Mouse (Mus musculus) NIH3T3 (cell line): ENCODE data around the gene Rfxank.

Source experiments
- DNase-seq: peaks from one replicate; pipeline ENCODE4 v3.0.0-alpha.2; 2012; ENCODE audit warnings: low read depth

Gene Rfxank

DNA sequence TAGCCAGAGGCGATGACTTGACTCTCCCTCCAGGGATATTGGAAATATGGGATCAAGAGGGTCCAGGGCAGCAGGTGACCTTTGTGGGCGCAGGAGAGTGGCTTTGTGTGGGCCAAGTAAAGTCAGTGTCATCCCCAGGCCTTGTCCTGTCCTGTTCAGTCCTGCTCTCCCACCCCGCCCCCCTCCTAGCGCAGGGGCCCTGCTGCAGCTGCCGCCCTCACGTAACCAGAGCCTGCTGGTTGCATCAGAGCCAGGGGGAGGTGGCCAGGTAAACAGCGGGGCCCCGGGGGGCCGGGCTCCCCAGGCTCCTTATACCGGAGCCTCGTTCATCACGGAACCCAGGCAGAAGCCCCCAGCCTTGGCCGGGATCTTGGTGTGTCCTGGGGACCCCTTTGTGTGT, 11.2 kb upstream of the Rfxank start:
- no peak for DNase-seq

DNA sequence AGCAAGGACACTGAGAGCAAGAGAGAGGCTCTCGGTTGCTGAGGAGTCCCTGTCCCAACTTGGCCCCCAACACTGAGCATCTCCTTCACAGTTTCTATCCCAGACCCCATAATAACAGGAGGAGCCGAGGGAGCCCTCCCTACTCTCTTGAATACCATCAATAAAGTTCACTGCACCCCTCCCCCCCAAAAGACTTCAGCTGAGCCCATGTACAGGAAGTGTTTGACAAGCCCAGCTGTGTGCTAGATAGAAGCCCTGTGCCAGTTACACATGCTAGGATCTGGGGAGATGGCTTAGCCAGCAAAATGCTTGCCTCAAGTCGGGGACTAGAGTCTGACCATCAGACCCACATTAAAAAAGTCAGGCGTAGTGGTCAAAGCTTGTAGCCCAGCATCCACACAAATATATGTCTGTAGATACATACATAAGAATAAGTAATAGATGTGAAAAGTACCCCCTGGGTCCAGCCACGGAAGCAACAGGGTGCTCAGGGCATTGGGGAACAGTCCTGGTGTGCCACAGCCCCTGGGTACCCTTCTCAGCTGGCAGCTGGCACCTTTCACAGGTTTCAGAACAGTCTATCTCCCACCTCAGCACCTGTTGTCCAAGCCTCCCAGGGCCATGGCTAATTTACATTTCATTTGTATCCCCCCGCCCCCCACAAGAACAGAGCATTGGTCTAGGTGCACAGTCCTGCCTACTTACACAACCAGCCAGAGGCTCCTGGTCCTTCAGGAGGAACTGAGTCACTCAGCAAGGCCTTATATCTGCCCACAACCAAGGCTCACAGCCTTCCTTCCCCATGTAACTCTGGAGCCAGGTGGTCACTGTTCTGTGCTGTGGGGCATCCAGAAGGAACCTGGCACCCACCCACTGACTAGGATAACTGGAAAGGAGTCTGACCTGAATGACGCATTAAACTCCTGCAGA, 9.0 kb upstream of the Rfxank start:
- DNase-seq, result no peak

DNA sequence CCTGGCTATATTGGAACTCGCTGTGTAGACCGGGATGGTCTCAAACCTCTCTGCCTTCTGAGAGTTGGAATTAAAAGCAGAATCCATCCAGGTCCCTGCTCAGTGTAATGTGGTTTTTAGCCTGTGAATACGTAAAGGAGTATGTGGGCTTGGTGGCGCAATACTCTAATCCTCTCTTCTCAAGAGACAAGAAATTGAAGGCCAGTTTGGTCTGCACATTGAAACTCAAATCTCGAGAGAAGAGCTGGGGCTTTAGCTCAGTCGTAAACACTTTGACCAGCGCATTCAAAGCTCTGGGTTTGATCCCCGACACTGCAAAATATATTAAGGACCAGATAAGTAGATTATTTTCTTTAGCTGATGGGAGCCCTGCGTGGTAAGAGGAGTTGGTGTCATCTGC, 1.0 kb upstream of the Rfxank start:
- DNase-seq, result peak; percentile 56

DNA sequence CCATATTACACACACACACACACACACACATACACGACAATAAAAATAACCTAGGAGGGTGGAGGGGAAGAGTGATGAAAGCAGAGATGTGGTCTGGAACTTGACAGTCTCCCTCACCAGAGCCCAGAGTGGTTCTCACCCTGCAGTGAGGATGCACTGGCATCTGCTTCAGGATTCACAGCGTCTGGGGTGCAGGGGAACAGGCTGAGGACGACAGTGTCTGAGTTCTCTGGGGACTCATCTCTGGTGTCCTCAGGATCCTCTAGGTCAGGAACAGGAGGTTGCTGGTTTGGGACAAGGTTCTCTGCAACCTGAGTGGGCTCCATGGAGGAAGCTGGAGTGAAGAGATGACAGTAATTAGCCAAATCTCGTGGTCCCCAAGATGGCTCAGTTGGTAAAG, 1.1 kb downstream of the Rfxank start:
- no peak for DNase-seq

DNA sequence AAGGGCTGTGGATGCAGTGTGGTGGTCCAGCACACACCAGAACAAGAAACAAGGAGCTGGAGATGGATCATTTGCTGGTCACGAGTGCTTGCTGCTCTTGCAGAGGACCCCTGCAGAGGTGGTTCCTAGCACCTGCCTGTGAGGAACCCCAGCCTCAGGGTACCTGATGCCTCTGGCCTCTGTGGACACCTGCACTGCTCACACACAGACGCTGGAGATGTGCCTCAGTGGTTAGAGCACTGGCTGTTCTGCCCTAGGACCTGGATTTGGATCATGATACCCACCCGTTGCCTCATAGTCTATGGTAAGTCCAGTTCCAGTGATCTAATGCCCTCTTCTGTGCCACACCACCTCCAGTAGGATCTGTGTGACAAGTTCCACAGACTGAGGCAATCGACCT, 2.4 kb downstream of the Rfxank start:
- DNase-seq, result no peak

DNA sequence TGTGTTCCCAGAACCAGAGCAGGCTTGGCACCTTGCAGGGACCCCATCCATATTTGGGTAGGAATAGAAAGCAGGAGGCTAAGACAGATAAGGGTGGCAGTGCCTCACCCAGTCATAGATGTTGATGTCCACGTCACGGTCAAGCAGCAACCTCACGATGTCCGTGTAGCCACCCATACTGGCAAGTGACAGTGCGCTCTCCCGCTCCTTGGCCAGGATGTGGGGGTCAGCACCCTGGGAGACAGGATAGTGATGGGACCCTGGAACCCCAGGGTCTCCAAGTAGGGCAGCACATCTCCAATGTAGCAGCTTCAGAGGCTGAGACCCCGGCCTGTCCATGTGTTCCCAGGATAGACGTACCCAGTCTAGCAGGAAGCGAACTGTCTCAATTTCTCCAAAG, 4.0 kb downstream of the Rfxank start:
- no peak for DNase-seq

DNA sequence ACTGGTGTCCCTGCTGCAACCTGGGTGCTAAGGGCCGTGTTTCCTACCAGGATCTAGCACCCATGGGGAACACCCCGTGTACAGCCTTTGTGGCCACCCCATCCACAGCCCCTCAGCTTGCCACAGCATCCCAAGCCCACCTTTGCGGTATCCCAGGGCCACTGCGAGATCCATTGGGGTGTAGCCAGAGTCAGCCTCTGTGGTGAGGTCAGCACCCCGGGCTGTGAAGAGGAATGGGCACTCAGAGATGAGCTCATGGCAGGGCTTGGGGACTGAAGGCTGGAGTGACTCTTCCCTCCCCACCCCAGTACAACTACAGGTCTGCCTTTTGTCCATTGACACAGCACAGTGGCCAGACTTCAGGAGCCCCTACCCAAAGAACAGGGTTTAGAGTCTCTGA, 4.9 kb downstream of the Rfxank start:
- DNase-seq, result no peak

DNA sequence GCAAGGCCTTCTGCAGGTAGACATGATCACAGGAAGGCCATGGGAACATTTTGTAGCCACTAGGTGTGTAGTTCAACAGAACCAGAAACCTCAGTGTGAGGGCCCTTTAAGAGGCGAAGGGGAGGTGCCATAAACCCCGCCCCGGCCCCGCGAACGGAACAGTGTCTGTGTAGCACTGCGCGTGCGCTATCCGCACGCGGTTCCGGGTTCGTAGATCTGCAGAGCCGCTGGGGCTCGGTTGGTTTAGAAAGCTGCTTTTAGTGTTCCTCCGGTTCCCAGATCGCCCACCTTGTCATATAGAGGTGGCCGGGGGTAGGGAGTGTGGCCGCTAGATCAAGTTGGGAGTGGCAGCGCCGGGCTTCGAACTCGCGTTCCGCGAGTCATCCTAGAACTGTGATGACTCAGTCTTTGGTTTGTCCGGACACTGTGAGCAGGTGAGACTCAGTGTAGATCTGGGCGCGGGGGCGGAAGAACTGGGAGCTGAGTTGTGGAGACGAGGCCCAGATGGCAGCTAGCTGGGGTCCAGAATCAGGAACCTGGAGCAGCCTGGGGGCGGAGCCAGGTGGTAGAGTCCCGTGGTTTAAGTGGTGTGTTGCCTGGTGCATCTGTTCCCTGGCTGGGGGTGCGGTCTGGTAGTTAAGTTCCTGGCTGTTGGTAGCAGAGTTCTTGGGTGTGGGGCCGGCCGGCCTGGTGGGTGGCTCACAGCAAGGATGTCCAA, 7.6 kb downstream of the Rfxank start, which contains the start of gene Nr2c2ap:
Gene Nr2c2ap, plus strand, starts transcription at position 168 of the 718 bp plus-strand sequence.
- peak; percentile 96 for DNase-seq

DNA sequence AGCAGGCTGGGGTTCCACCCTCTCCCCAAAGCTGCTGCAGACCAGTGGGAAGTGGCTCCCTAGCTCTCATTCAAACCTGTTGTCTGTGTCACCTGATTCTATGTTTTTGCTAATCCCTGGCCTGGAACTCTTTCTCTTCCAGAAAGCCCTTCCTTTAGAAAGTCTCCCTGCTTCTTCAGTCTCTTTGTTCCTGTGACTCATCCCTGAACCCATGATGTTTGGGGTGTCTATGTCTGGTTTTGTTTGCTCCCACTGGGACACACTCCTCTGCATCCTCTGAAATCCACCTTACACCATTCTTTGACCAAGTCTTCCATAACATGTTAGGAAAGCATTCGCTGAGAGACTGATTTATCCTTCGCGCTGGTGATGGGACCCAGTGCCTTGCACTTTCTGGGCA, 8.9 kb downstream of the Rfxank start:
- DNase-seq, result peak; percentile 51

DNA sequence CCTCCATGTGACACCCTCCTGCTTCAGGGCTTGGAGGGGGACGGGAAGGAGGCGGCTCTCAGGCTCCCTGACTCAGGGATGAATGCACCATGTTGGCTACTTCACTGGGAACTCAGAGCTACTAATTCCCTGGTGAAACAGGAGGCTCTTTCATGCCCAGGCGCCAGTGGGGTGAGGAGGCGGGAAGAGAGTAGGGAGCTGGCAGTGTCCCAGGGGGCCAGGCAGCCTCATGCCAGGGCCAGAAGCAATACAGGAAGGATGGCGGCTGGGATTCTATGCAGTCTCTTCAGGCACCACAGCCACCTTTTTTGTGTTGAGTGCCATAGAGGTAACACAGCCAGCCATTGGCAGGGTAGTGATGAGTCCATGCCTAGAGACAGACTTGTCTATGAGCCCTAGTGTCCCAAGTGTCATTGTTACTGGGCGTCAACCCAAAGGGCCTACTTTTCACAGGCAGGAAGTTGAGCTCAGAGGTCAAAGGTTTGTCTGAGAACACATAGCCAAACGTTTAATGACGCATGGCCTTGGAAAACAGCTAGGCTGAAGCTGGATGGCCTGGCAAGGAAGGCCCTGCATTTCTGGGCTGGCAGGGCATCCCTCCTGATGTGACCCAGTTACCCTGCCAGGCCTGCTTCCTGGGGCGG, 9.5 kb downstream of the Rfxank start:
- peak; percentile 77 for DNase-seq

DNA sequence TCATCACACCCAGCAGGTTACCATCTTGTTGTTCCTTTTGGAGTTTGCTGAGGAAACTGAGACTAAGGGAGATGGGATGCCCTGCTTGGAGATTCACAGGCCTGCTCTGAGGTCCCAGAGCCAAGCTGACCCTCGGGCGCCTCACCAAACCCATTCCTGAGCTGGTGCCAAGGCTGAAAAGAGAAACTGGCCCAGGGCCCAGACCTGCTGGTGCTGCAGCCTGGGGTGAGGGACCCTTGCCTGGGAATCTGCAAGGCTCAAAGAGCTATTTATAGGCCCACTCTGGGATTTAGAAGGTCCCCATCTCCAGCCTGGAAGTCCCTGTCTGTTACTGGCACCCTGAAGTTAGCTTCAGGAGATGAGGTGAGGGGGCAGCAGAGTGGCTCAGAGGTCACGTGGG, 10.5 kb downstream of the Rfxank start:
- peak; percentile 70 for DNase-seq

DNA sequence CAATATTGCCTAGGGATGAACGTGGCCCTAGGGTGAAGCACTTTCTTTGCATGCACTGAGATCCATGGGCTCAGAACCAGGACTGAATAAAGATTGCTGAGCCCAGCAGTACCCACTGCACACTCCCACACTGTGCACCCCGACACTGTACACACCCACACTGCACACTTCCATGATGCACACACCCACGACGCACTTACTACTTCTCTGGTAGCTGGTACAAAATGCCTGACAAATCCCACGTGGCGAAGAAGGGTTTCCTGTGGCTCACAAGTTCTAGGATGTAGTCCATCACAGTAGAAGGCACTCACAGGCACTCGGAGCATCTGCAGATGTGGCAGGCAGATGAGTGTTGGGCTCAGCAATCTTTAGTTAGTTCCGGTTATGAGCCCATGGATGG, 14.0 kb downstream of the Rfxank start:
- DNase-seq, result no peak

DNA sequence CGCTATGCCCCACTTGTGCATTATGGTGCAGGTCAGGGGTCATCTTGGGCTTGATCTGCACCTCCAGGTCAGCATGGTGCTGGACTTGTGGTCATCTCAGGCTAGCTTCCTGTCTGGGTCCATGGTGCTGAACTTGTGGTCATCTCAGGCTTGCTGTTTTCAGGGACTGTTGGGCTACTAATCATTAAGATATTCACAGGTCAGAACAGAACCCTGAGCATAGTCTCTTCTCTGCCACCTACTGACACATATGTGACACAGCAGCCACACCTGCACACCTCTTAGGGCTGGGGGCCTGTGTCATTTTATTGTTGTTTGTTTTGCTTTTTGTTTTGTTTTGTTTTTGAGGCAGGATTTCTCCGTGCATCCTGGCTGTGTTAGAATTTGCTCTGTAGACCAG, 16.1 kb downstream of the Rfxank start:
- peak; percentile 46 for DNase-seq

DNA sequence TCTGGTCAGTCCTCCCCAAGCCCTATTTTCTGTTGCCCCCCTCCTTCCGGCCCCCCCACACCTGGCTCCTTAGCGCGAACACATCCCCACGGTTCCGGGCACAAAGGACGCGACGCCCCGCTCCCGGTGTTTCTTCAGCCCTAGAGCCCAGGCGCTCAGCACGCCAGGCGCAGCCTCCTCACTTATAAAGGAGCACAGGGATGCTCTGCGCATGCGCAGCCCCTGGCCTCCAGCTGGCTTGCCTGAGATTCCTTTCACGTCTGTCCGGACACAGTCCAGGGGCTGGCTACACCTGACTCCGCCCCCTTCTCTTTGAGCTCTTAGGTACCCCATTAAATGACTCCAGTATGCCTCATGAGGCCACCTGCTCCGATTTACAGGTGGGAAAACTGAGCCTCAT, 18.3 kb downstream of the Rfxank start, which contains the start of gene Ncan:
Gene Ncan, minus strand, starts transcription at position 207 of the 400 bp plus-strand sequence.
- DNase-seq, result peak; percentile 68

DNA sequence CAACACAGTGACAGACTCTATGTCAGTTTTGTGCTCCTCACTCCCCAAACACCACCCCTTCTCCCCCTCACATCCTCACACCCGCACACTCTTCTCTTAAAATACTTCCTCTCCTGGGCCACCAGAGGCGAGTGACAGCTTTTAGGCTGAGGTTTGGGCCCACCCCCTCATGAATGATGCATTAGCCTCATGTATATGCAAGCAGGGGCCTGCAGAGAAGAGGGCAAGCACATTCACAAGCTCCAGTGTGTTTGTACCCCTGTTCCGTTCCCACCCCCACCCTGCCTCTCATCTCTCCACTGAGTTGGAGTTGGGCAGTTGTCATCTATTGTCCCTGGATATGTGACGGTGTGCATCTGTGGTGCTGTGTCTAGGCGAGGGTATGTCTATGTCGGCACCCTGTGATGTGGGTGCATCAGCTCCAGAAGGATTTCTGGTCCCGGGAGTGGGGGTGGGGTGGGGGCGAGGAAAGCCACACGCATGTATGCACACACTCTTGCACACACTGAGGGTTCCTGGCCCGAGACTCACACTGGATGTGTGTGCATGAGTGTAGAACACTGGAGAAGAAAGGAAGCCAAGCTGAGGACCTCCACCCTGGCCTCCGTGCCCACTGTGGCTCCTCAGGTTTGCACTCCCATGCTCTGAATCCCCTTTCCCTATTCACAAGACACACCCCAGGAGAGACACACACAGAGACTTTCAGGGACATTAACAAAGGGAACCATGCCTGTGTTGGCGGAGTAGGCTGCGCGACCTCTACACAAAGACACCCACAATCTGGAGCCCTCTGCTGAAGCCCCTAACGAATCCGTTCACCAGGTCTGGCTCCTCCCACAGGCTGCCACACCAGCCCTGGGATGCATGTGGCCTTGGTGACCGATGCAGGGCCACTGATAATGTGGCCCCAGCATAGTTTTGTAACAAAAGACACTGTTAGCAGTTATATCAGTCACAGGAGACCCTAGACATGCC, 19.9 kb downstream of the Rfxank start:
- DNase-seq, result no peak

DNA sequence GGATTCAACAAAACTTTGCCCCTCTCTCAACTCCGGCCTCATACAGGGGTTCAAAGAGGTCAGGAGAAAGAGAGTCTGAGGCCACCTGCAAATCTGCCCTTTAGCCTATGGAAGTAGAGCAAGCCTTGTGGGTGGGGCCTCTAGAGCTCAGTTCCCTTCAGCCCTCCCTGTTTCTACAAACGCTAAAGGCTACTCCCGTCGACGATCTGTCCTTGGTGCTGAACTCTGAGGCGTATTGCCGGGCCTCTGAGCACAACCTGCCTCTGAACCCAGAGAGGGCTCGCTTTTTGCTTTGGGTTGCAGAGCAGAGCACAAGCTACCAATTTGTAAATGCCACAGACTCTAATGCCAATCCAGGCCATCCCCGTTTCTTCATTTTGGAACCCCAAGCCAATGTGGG, 21.3 kb downstream of the Rfxank start:
- DNase-seq, result peak; percentile 86

DNA sequence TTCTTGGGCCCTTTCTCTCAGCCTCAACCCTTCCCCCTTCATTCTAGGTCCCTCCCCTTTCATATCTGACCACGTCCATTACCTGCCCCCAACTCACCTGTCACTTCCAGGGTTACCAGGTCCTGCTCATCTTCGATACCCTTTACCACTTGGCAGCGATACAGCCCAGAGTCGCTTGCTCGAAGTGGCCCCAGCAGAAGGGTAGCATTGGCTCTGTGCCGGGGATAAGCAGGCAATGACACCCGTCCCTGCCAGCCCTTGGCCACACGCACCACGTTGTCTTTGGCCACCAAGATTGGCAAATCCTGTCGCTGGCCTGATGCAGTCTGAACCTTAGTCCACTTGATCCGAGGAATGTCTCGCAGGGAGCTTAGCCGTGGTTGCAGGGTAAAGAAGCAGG, 24.1 kb downstream of the Rfxank start:
- no peak for DNase-seq

DNA sequence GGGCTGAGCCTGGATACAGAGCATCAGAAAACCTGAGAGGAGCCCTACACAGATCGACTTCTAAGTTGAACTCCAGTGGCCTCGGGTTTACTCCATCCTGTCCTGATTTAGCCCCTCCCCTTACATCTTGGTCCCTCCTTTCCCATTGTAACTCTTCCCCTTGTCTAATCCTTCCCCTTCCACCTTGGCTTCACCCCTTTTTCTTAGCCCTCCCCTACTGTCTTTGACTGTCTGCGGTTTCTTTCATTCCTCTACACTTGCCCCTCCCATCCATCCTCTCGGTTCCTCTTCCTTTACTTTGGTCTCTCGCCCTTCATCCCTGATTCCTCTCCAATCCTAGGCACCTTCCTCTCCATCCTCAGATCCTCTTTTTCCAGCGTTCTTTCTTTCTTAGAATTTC, 24.5 kb downstream of the Rfxank start:
- DNase-seq, result no peak

DNA sequence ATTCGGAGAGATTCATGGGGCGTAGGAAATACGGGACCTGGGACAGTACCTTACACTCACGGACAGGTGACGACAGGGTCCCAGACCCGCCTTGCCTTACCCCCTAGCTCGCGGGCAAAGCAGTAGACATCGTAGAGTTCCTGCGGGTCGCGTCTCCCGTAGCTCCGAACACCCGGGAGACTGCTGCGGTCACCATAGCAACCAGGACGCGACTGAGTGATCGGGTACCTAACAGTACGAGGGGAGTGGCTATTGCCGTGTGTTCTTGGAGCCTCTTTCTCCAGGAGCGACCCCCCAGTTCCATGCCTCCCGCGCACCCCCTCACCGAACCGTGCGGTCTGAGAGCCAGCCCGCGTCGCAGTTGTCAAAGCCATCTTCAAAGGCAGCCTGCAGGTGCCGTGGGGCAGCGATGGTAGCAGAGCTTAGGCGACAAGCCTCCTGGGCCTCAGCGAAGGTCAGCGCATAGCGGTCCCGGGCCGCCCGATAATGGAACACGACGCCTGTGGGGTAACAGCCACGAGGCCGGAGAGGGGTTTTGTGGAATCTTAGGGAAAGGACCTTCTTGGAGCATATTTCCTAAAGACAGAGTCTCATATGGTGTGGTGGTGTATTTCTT, 26.4 kb downstream of the Rfxank start:
- no peak for DNase-seq

DNA sequence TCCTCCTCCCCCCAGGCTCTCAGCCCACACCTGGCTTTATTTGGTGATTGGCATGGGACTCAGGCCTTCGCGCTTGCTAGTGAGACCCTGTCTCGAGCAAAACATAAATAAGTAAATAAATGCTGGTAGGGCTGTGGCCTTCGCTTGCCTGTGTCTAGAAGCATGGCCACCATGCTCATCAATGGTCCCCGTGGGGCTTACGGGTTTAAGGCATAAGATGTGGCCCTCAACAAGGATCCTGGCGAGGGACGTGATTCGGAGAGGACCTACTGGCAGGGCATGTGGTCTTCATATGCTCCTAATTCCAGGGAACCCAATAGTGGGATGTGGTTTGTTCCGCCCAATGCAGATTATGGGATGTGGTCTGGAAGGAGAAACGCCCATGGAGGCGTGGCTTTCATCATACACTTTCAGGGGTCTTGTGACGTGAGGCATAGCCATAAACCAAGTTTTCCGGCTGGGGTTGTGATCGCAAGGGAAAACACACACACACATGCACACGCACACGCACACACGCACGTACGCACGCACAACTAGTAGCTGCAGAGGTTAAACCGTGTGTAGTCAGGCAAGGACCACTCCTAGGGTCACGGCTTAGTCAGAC, 27.7 kb downstream of the Rfxank start:
- no peak for DNase-seq

DNA sequence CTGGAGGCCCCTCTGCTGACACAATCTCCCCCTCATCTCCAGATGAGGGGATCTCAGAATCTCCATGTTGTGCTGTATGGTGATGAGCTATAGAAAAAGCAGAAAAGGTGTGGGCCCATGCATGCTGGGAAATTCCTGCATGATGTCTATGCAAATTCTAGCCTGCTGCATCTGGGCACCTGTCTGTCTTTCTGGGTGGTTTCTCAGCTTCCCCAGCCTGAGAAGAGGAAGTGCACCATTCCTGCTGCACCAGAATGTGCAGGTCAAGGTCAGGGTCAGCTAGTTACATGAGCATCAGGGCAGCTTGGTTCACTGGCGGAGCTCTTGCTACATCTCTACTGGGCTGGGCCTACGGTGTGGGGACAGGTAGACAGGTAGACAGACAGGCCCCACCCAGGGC, 28.5 kb downstream of the Rfxank start:
- DNase-seq, result no peak
